Mouse (Mus musculus) lung, embryonic 14.5 days (tissue): Measurements from ENCODE around the gene Gaa. TPM values are rescaled to one million over a fixed set of nuclear protein-coding genes. Genes with fewer than 3 reads are reported as not detected.

ENCODE experiments used
- ATAC-seq: fragments of 200-750 bp; cut with Nextera tagmentation; 2 replicates; pipeline ENCODE4 v1.8.0; 2017; ENCODE audit warnings: mild to moderate bottlenecking, moderate TSS enrichment, moderate library complexity; ENCODE audit not compliant: insufficient read depth
- DNase-seq: peaks from one replicate; pipeline ENCODE4 v3.0.0-alpha.2; 2015
- H3K27ac ChIP-seq: fragments of 300-500 bp; sonication (generic); 2 replicates; pipeline ENCODE4 v1.5.1; 2014; ENCODE audit warnings: low read depth, mild to moderate bottlenecking, moderate library complexity
- H3K27me3 ChIP-seq: fragments of 300-500 bp; sonication (generic); 2 replicates; pipeline ENCODE4 v1.6.1; 2014; ENCODE audit warnings: low read length, control low read depth; ENCODE audit not compliant: insufficient read depth
- H3K36me3 ChIP-seq: fragments of 300-500 bp; sonication (generic); 2 replicates; pipeline ENCODE4 v1.6.1; 2014; ENCODE audit warnings: control low read depth; ENCODE audit not compliant: insufficient read depth
- H3K4me1 ChIP-seq: fragments of 300-500 bp; sonication (generic); 2 replicates; pipeline ENCODE4 v1.6.1; 2014; ENCODE audit warnings: antibody characterized with exemption, control low read depth; ENCODE audit not compliant: insufficient read depth
- H3K4me2 ChIP-seq: fragments of 300-500 bp; sonication (generic); 2 replicates; pipeline ENCODE4 v1.6.1; 2014; ENCODE audit warnings: mild to moderate bottlenecking
- H3K4me3 ChIP-seq: fragments of 300-500 bp; sonication (generic); 2 replicates; pipeline ENCODE4 v1.5.1; 2014; ENCODE audit warnings: low read depth, low read length
- H3K9ac ChIP-seq: fragments of 300-500 bp; sonication (generic); 2 replicates; pipeline ENCODE4 v1.6.1; 2014
- H3K9me3 ChIP-seq: fragments of 300-500 bp; sonication (generic); 2 replicates; pipeline ENCODE4 v1.6.1; 2016; ENCODE audit warnings: low read depth, low read length, control low read depth
- CTCF ChIP-seq: IDR thresholded peaks from 2 replicates; pipeline ENCODE4 v1.5.1; 2016; ENCODE audit warnings: antibody characterized with exemption, low read depth
- WGBS: fragments of 180-500 bp; shearing (Covaris S2); extraction: QIAGEN DNeasy Blood & Tissue Kit; methylation state at CpG from one replicate; pipeline ENCODE4 v1.1.7; 2014; 5-methylcytosine and 5-hydroxymethylcytosine counted together
- polyA plus RNA-seq: library from polyadenylated mRNA; unstranded; fragments of >200 nt; fragmentation: Nextera tagmentation; extraction: Ambion mirVana; gene quantifications from 2 replicates; pipeline ENCODE4 v1.2.1, GENCODE M21; 2014

Gene Gaa
- polyA plus RNA-seq, 1 experiment from 2014 or later: 58.8 TPM

- DNase-seq: peak; percentile 5
Observed at GRCm38 (mm10) chr11:119331970-119332369, 64.3 kb downstream of the Gaa start.

More at GRCm38 (mm10) chr11:119331970-119332369, 64.3 kb downstream of the Gaa start:
- no peak overlapping the region for H3K27ac ChIP-seq
- TF ChIP-seq CTCF: peak; percentile 40
- no peak overlapping the region for H3K9ac ChIP-seq
- H3K36me3 ChIP-seq: no peaks in the 10 kb centered on the region
- WGBS: 27% methylated on average over 3 of the region's 3 CpGs
- H3K4me3 ChIP-seq: no peak overlapping the region
- no peak overlapping the region for H3K4me2 ChIP-seq
- H3K27me3 ChIP-seq: no peaks in the 10 kb centered on the region
- no peak for ATAC-seq
- H3K4me1 ChIP-seq: no peaks in the 10 kb centered on the region
- H3K9me3 ChIP-seq: no peaks in the 10 kb centered on the region

Other genes with a start within 250 kb of the Gaa start
- 35.6 and 43.4 TPM in 2 replicates for gene Cbx2, start 244.9 kb upstream of the Gaa start, polyA plus RNA-seq
- 8.5 and 8.8 TPM in 2 replicates for gene Cbx8, start 226.9 kb upstream of the Gaa start, polyA plus RNA-seq
- 13.1 and 13.8 TPM in 2 replicates for gene Cbx4, start 181.7 kb upstream of the Gaa start, polyA plus RNA-seq
- 17.1 and 17.5 TPM in 2 replicates for gene Tbc1d16, start 39.4 kb upstream of the Gaa start, polyA plus RNA-seq
- 1.7 and 1.9 TPM in 2 replicates for gene Ccdc40, start 39.3 kb upstream of the Gaa start, polyA plus RNA-seq
- gene Eif4a3, start 32.2 kb downstream of the Gaa start, polyA plus RNA-seq: 419 and 428 TPM in 2 replicates
- gene Card14, start 39.9 kb downstream of the Gaa start, polyA plus RNA-seq: not detected in 2 replicates
- gene Sgsh, start 87.6 kb downstream of the Gaa start, polyA plus RNA-seq: 7.6 and 9.5 TPM in 2 replicates
- gene Slc26a11, start 87.7 kb downstream of the Gaa start, polyA plus RNA-seq: 9.1 and 9.3 TPM in 2 replicates
- 12.5 and 12.7 TPM in 2 replicates for gene Rnf213, start 125.2 kb downstream of the Gaa start, polyA plus RNA-seq
- gene Endov, start 223.5 kb downstream of the Gaa start, polyA plus RNA-seq: 17.4 and 17.7 TPM in 2 replicates